Mouse (Mus musculus) MEL (cell line): ENCODE data around the gene Olfr790.

Experiments
- BHLHE40 ChIP-seq: IDR thresholded peaks from 2 replicates; pipeline ENCODE4 v1.6.1; 2012; ENCODE audit warnings: low read depth, mild to moderate bottlenecking, inconsistent platforms, low read length, improper control_type of control experiment, borderline replicate concordance
- CHD1 ChIP-seq: IDR thresholded peaks from 2 replicates; pipeline ENCODE4 v1.6.1; 2012; ENCODE audit warnings: low read depth, mild to moderate bottlenecking, inconsistent platforms, low read length, improper control_type of control experiment
- CTCF ChIP-seq, 3 experiments: IDR thresholded peaks in 2 of 3; conservative IDR thresholded peaks in 1 of 3; 2 replicates each; pipeline ENCODE4 v1.5.1; 2011 to 2012; ENCODE audit warnings: low read length in 3 of 3, low read depth in 2 of 3, mild to moderate bottlenecking in 2 of 3, improper control_type of control experiment in 1 of 3, inconsistent platforms in 1 of 3, mixed read lengths in 1 of 3, moderate library complexity in 1 of 3; ENCODE audit not compliant: control insufficient read depth in 1 of 3, insufficient read depth in 1 of 3, poor library complexity in 1 of 3, severe bottlenecking in 1 of 3
- EP300 ChIP-seq, 2 experiments: IDR thresholded peaks; 2 replicates each; pipeline ENCODE4 v1.6.1; 2011; ENCODE audit warnings: improper control_type of control experiment in 2 of 2, low read length in 2 of 2, low read depth in 1 of 2, mild to moderate bottlenecking in 1 of 2
- GABPA ChIP-seq: IDR thresholded peaks from 2 replicates; pipeline ENCODE4 v1.6.1; 2012; ENCODE audit warnings: low read depth, mild to moderate bottlenecking, inconsistent platforms, low read length, improper control_type of control experiment, moderate library complexity
- MAZ ChIP-seq: IDR thresholded peaks from 2 replicates; pipeline ENCODE4 v1.6.1; 2012; ENCODE audit warnings: low read depth, mild to moderate bottlenecking, inconsistent platforms, low read length, improper control_type of control experiment
- MEF2A ChIP-seq: IDR thresholded peaks from 2 replicates; pipeline ENCODE4 v1.6.1; 2014; ENCODE audit warnings: low read depth, mild to moderate bottlenecking, inconsistent platforms, low read length, improper control_type of control experiment; ENCODE audit not compliant: poor library complexity, insufficient replicate concordance, severe bottlenecking; ENCODE audit errors: extremely low read depth
- POLR2A ChIP-seq, 2 experiments: IDR thresholded peaks; 2 replicates each; pipeline ENCODE4 v1.6.1; 2011 to 2012; ENCODE audit warnings: low read length in 2 of 2, mild to moderate bottlenecking in 2 of 2, control low read depth in 1 of 2, improper control_type of control experiment in 1 of 2, low read depth in 1 of 2, moderate library complexity in 1 of 2; ENCODE audit not compliant: control insufficient read depth in 1 of 2, insufficient read depth in 1 of 2, poor library complexity in 1 of 2
- SIN3A ChIP-seq: IDR thresholded peaks from 2 replicates; pipeline ENCODE4 v1.6.1; 2012; ENCODE audit warnings: low read length, improper control_type of control experiment, inconsistent platforms
- TBP ChIP-seq: IDR thresholded peaks from 2 replicates; pipeline ENCODE4 v1.8.0; 2011; ENCODE audit warnings: low read depth, low read length, improper control_type of control experiment
- UBTF ChIP-seq: IDR thresholded peaks from 2 replicates; pipeline ENCODE4 v1.6.1; 2012; ENCODE audit warnings: low read depth, mild to moderate bottlenecking, inconsistent platforms, low read length, improper control_type of control experiment, moderate library complexity, borderline replicate concordance; ENCODE audit not compliant: insufficient read depth

DNA sequence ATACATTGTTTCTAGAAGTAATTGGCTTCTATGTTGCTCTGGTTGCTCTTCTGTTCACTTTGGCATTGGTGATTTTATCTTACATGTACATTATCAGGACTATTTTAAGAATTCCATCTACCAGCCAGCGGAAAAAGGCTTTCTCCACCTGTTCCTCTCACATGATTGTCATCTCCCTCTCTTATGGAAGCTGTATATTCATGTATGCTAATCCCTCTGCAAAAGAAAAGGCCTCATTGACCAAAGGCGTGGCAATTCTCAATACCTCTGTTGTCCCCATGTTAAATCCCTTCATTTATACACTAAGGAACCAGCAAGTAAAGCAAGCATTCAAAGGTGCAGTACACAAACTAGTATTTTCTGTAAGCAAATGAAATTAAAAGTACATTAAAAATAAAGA is 25.0 kb upstream of the Olfr790 start:
- no peak for TF ChIP-seq UBTF
- no peak for TF ChIP-seq TBP
- no peak for TF ChIP-seq CTCF (IDR thresholded peaks at IDR 0.05 in 2 of 3, conservative IDR thresholded peaks at IDR 0.05 in 1 of 3; ENCODE audit: control insufficient read depth in 1 of 3, insufficient read depth in 1 of 3, low read depth in 2 of 3, low read length in 3 of 3, poor library complexity in 1 of 3, severe bottlenecking in 1 of 3)
- no peak for TF ChIP-seq POLR2A (IDR thresholded peaks at IDR 0.05; ENCODE audit: control insufficient read depth in 1 of 2, insufficient read depth in 1 of 2, low read depth in 1 of 2, low read length in 2 of 2, poor library complexity in 1 of 2)
- TF ChIP-seq SIN3A = no peak
- no peak for TF ChIP-seq MAZ
- no peak for TF ChIP-seq EP300 (IDR thresholded peaks at IDR 0.05; ENCODE audit: low read depth in 1 of 2, low read length in 2 of 2)
- no peak for TF ChIP-seq MEF2A
- no peak for TF ChIP-seq BHLHE40
- TF ChIP-seq CHD1 = no peak
- no peak for TF ChIP-seq GABPA
